Mouse (Mus musculus) spleen, adult 2 months (tissue): ENCODE data around the gene Trmt11. TPM values are rescaled to one million over a fixed set of nuclear protein-coding genes. Genes with fewer than 3 reads are reported as not detected.
"Not testable (repeated sequence)": the region's sequence is repeated elsewhere in the genome, so short reads cannot be mapped to it uniquely, and the experiment has no call there.

Experiments used
- DNase-seq, 2 experiments: peaks; one replicate each; pipeline versions ENCODE4 v3.0.0 to v3.0.0-alpha.2; 2012 to 2021; ENCODE audit warnings: low spot score in 2 of 2, low read depth in 1 of 2
- H3K27ac ChIP-seq: fragments of 200-500 bp; 2 replicates; pipeline ENCODE4 v1.5.1; 2012; ENCODE audit warnings: low read length, inconsistent platforms; ENCODE audit not compliant: insufficient read depth
- H3K27me3 ChIP-seq: fragments of 200-500 bp; 2 replicates; pipeline ENCODE4 v1.6.1; 2012; ENCODE audit warnings: mild to moderate bottlenecking, moderate library complexity, low read length, inconsistent platforms; ENCODE audit not compliant: control insufficient read depth, insufficient read depth
- H3K36me3 ChIP-seq: fragments of 200-500 bp; 2 replicates; pipeline ENCODE4 v1.6.1; 2012; ENCODE audit warnings: mild to moderate bottlenecking, low read length, inconsistent platforms; ENCODE audit not compliant: control insufficient read depth, insufficient read depth
- H3K4me1 ChIP-seq: fragments of 200-500 bp; 2 replicates; pipeline ENCODE4 v1.6.1; 2011; ENCODE audit warnings: inconsistent platforms; ENCODE audit not compliant: control insufficient read depth, insufficient read depth, insufficient read length
- H3K4me3 ChIP-seq: fragments of 200-500 bp; 2 replicates; pipeline ENCODE4 v1.5.1; 2011; ENCODE audit warnings: mild to moderate bottlenecking, inconsistent platforms; ENCODE audit not compliant: insufficient read depth, insufficient read length; ENCODE audit errors: extremely low read depth
- CTCF ChIP-seq: fragments of 200-500 bp; IDR thresholded peaks from 2 replicates; pipeline ENCODE4 v1.5.1; 2011; ENCODE audit warnings: mild to moderate bottlenecking, inconsistent platforms; ENCODE audit not compliant: insufficient read depth, insufficient read length, insufficient replicate concordance; ENCODE audit errors: extremely low read depth
- POLR2A ChIP-seq: fragments of 200-500 bp; IDR thresholded peaks from 2 replicates; pipeline ENCODE4 v1.6.1; 2011; ENCODE audit warnings: low read depth, low read length, inconsistent platforms
- WGBS: fragments of 180-500 bp; shearing (Covaris S2); methylation state at CpG from one replicate; pipeline ENCODE4 v1.1.7; 2018; 5-methylcytosine and 5-hydroxymethylcytosine counted together
- polyA plus RNA-seq: library from polyadenylated mRNA; depleted of rRNA; stranded (reverse); fragments of >200 nt; gene quantifications from 2 replicates; pipeline ENCODE4 v1.2.3, GENCODE M21; 2012

Gene Trmt11
- polyA plus RNA-seq, 1 experiment, result 0.76 TPM

DNA sequence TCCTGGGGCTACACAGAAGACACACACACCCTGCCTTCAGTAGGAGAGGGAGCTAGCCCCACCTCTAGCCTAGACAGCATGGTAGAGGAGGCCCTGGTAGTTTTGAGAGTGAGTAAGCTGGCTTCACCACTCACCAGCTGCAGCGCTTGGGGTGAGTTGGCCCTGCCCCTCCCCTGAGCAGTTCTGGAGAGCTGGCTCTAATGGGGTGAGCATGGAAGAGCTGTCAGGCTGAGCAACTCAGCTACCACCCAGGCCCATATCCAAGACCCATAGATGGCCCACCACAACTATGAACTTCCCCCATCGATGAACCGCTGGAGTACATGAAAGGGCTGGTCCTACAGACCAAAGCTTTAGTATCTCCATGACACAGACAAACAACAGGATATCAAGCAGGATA, 35.9 kb downstream of the Trmt11 start:
- H3K4me1 ChIP-seq, result no peaks in the 10 kb centered on the region
- no peak overlapping the region for H3K4me3 ChIP-seq
- no peak for TF ChIP-seq POLR2A
- TF ChIP-seq CTCF, result no peak
- no peak overlapping the region for H3K27ac ChIP-seq
- DNase-seq, result no peak
- peaks cover 5% of the 10 kb centered on the region; the same call in 1 of the 2 replicates for H3K36me3 ChIP-seq
- WGBS, result 93% methylated on average over 3 of the region's 3 CpGs
- no peaks in the 10 kb centered on the region for H3K27me3 ChIP-seq

DNA sequence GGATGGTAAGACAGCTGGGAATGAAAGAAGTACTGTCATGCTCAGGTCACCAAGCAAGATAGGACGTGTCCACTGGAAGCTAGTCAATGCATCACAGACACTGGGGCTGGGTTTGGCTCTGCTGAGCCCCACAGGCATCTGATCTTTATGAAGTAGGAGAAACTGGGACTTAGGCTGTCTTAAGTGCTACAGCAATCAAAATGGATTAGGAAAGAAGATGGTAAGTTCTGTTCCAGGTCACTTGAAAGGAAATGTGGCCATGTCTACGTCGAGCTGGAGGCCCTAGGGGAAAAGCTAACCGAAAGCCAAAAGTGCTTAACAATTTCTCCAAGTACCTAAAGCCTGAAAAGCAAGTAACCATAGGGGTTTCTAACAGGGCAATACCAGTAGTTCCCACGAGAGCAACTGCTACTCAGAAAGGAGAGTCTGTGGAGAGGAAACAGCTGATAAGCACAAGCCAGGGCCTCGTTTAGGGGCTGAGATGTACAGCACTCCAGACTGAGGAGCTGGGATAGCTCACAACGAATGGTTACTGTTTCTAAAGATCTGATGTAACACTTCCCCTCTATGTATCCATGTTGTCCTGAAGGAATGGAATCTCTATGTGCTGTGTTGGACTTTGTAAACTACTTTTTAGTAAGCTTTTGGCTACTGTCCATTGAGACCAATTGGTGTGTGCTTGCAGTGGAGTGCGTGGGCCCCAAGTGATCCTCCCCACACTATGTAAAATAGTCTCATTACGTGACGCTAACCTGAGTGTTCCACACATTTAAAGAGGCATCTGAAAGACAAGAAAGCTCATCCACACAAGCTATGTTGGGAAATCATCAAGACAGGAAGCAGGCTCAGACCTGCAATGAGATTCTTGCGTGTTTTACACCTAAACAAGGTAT, 44.6 kb downstream of the Trmt11 start:
- TF ChIP-seq CTCF (no peak), POLR2A (no peak)
- Histone ChIP-seq H3K4me1 (no peaks in the 10 kb centered on the region; the same call in 1 of the 2 replicates), H3K36me3 (peaks cover 14% of the 10 kb centered on the region), H3K4me3 (no peak overlapping the region), H3K27me3 (no peaks in the 10 kb centered on the region), H3K27ac (no peak overlapping the region)
- DNase-seq, result no peak
- 88% methylated on average over 11 of the region's 11 CpGs for WGBS

DNA sequence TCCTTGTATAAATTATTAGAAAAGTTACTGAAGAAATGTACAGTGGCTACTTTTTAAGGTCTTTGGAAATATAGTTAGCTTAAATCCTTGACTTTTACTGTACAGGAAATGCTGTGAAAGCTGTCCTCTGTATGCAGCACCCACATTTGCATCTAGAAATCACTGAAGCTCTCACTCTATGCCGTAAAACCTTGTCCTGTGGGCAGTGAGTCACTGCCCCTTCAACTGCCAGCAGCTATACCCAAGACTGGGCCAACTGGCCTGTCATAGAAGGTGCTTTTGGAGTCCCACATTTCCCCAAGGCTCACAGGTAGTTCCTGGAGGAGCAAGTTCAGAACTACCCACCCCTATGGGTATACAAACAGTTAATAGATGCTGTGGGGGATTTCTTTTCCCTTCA, 48.2 kb downstream of the Trmt11 start:
- no peak for DNase-seq
- Histone ChIP-seq H3K27me3 (no peaks in the 10 kb centered on the region), H3K4me3 (no peak overlapping the region), H3K27ac (no peak overlapping the region), H3K36me3 (peaks cover 5% of the 10 kb centered on the region), H3K4me1 (no peaks in the 10 kb centered on the region; the same call in 1 of the 2 replicates)
- 62% methylated on average over 1 of the region's 1 CpGs for WGBS
- no peak for TF ChIP-seq CTCF
- no peak for TF ChIP-seq POLR2A

DNA sequence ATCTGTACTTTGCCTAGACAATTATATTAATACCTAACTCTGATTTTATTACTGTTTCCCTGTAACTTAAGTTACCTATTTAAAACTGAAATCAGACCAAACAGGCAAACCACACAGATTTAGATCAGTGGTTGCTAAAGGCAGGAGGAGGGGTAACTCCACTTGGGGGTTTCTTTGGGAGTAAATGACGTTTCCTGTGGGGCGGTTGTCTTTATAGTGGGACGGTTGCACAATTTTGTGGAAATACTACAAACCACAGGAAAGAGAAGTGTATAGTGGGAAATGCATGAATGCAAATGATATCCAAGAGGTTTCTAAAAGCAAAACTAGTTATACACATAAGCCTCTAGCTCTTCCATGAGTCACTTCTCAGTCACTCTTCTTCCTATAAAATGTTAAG, 50.6 kb downstream of the Trmt11 start:
- H3K27ac ChIP-seq, result no peak overlapping the region
- no peak for DNase-seq
- WGBS, result 42% methylated on average over 3 of the region's 3 CpGs
- H3K4me3 ChIP-seq, result no peak overlapping the region
- no peaks in the 10 kb centered on the region for H3K27me3 ChIP-seq
- H3K36me3 ChIP-seq, result peaks cover 7% of the 10 kb centered on the region
- no peaks in the 10 kb centered on the region; the same call in 1 of the 2 replicates for H3K4me1 ChIP-seq
- TF ChIP-seq POLR2A, result no peak
- TF ChIP-seq CTCF, result no peak

DNA sequence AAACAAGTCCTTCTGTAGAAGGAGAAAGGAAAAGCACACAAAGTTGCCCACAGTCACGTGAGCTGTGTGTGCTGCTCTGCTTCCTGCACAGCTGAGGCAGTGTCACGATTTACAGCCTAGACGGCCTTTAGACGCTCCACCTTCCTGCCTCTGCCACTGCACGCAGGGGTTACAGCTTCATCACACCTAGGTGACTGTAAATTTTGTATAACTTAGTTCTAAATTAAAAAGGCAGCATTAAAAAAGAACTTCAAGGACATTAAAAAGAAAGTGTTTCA, 62.1 kb downstream of the Trmt11 start:
- DNase-seq, result peak in 1 of 2 experiments; percentile 17
- WGBS, result 39% methylated on average over 5 of the region's 5 CpGs
- H3K27ac ChIP-seq, result peak overlapping the region; percentile 2; the same call in 1 of the 2 replicates
- TF ChIP-seq CTCF, result no peak
- TF ChIP-seq POLR2A, result no peak
- no peak overlapping the region for H3K4me3 ChIP-seq
- no peaks in the 10 kb centered on the region for H3K4me1 ChIP-seq
- peaks cover 8% of the 10 kb centered on the region; the same call in 1 of the 2 replicates for H3K36me3 ChIP-seq
- no peaks in the 10 kb centered on the region for H3K27me3 ChIP-seq

DNA sequence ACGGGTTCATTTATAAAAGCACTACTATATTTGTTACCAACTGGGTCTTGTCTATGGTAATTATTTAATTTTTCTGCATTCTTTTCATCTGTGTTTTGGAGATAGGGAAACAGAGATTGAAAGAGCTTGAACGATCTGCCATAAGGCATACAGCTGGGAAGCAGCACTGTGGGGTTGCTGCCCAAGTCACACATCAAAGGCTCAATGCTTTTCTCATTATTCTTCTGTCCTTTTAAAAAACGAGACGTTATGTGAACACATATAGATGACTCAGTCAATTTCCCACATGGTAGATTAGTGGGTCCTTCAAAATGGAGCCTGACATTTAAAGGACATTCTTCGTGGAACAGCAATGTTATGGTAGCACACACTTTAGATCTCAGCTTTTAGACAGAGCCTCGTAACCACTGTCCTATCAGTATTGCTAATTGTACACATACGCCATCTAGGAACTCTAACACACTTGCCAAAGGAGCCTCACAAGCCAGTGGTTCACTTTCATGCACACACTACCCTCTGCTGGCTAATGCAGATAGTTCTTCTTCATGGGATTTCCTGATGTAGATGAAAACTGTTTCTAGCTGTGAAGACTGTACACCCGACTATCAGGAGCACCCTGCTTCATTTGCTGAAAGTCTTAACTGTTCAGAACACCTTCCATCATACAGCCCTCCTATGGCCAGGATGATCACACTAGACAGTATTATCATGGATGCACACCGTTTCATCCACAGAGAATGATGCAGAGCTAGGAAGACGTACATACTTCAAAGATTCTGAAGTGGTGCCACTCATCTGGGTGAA, 62.6 kb downstream of the Trmt11 start:
- DNase-seq, result peak in 1 of 2 experiments; percentile 12
- peaks cover 10% of the 10 kb centered on the region; the same call in 1 of the 2 replicates for H3K36me3 ChIP-seq

DNA sequence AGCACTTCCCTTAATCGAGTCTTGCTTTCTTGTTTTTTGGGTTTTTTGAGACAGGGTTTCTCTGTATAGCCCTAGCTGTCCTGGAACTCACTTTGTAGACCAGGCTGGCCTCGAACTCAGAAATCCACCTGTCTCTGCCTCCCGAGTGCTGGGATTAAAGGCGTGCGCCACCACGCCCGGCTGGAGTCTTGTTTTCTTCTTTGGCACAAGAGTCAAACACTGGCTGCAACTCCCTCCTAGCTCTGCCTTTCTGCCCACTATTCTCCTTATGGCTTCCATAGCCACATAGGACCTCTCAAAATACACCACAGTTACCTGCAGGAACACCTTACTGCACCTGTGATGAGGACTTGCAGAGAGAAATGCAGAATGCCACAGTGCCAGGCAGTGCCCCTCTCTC, 64.6 kb downstream of the Trmt11 start:
- not testable (repeated sequence) for H3K27me3 ChIP-seq, H3K4me3 ChIP-seq, H3K4me1 ChIP-seq, H3K27ac ChIP-seq, DNase-seq, H3K36me3 ChIP-seq
- 98% methylated on average over 7 of the region's 7 CpGs for WGBS

More for the DNA sequence above, 62.6 kb downstream of the Trmt11 start:
- no peaks in the 10 kb centered on the region for H3K4me1 ChIP-seq
- peak overlapping the region; percentile 2; the same call in 1 of the 2 replicates for H3K27ac ChIP-seq
- no peaks in the 10 kb centered on the region for H3K27me3 ChIP-seq
- WGBS, result 81% methylated on average over 10 of the region's 10 CpGs
- no peak for TF ChIP-seq CTCF
- no peak for TF ChIP-seq POLR2A
- no peak overlapping the region for H3K4me3 ChIP-seq
